Mouse (Mus musculus) CD4-positive naive resting alpha-beta T cell, adult 76 days (primary cell): Measurements from ENCODE around the gene Hdac11. TPM values are rescaled to one million over a fixed set of nuclear protein-coding genes. Genes with fewer than 3 reads are reported as not detected.

ENCODE experiments used
- total RNA-seq: library from RNA; stranded (reverse); gene quantifications from one replicate; pipeline ENCODE4 v1.2.4, GENCODE M21; 2023

The Hdac11 gene
- total RNA-seq = 3.0 TPM

GRCm38 (mm10) chr6:91156554-91157236 lies at the start of gene Hdac11:
Gene Hdac11, plus strand, starts transcription at chr6:91156665.

GRCm38 (mm10) chr6:91116244-91117145 lies 40.0 kb upstream of the Hdac11 start, which contains the start of gene Nup210:
Gene Nup210, minus strand, starts transcription at chr6:91116829.

GRCm38 (mm10) chr6:91212155-91212554 lies 55.7 kb downstream of the Hdac11 start, which contains the start of gene Fbln2:
Gene Fbln2, plus strand, starts transcription at chr6:91212455.

Other genes with a start within 250 kb of the Hdac11 start
- gene Iqsec1, start 168.0 kb upstream of the Hdac11 start, total RNA-seq = 115 TPM
- 321 TPM for gene Nup210, start 39.8 kb upstream of the Hdac11 start, total RNA-seq
- gene Fbln2, start 55.8 kb downstream of the Hdac11 start, total RNA-seq = not detected